Mouse (Mus musculus) natural killer cell, adult 2 months (primary cell): Measurements from ENCODE around the gene Ankzf1.
"Not testable (repeated sequence)": the region's sequence is repeated elsewhere in the genome, so short reads cannot be mapped to it uniquely, and the experiment has no call there.

Source experiments
- DNase-seq, 2 experiments: peaks; one replicate each; pipeline ENCODE4 v3.0.0; 2022; ENCODE audit warnings: low spot score in 2 of 2

Ankzf1 gene

DNA sequence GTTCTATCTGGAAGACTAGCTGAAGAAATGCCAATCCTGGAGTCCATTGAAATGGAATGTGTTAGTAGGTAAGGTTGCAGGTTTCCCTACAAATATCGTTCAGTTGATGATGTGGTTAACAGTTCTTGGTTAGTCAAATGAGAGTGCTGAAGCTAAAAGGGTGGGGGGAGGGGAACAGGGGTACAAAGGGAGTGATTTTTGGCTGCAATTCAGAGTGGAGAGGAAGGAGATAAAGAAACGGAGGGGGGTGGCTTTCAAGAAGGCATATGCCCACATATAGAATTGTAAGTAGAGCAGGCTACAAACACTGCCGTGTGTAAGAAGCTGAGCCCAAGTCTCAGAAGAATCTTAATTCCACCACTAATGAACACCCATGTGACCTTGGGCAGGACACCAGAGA lies 33.5 kb downstream of the Ankzf1 start:
- no peak for DNase-seq

DNA sequence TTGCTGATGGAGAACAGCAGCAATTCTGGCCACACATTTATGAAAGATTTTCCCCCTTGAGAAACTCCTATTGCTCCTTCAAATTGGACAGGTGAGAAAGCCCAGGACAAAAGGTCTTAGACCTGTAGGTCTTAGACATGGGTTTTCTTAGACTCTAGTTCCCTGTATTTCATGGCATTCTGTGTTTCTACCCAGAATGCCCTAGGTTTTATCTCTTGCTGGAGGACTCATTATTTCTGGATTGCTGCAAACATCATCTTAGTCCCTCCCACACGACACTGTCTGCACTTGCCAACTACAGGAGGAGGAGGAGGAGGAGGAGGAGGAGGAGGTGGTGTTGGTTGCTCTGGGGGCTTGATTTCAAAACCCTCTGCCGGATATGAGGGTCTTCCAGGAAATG lies 34.2 kb downstream of the Ankzf1 start:
- DNase-seq, result no peak

DNA sequence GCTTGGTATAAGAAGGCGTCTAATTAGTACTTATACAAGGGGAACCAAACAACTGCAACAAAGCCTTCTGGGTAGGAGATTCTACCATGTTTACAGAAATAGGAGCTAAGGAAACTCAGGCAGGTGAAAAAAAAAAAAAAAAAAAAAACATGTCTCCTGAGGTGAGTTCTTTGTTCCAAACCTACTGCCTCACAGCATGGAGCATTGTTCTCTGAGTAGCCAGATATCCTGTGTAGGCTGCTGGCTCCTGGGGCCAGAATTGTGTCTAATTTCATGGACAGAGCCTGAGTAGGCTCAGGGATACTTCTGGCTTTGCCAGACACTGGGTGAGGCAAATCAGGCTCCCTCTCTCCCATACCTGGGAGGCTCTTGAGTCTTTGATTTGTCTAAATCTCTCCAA lies 35.7 kb downstream of the Ankzf1 start:
- DNase-seq, result no peak

GRCm38 (mm10) chr1:75229158-75229557 lies 37.2 kb downstream of the Ankzf1 start:
- no peak for DNase-seq

DNA sequence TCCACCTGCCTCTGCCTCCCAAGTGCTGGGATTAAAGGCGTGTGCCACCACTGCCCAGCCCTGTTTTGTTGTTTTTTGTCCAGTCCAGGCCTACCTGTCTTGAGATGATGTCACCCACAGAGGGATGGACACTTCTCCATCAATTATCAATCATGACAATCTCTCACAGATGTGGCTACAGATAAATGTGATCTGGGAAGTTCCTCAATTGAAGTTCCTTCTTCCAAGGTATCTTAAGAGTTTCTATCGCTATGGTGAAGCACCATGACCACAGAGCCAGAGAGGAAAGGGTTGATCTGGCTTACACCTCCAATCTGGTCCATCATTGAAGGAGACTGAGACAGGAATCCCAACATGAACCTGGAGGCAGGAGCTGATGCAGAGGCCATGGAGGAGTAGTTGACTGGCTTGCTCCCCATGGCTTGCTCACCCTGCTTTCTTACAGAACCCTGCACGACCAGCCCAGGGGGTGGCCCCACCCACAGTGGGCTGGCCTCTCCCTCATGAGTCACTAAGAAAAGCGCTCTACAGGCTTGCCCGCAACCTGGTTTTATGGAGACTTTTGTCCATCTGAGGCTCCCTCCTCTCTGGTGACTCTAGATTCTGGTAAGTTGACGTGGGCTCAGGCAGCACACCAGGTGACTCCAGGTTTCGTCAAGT lies 38.5 kb downstream of the Ankzf1 start:
- DNase-seq, result no peak

DNA sequence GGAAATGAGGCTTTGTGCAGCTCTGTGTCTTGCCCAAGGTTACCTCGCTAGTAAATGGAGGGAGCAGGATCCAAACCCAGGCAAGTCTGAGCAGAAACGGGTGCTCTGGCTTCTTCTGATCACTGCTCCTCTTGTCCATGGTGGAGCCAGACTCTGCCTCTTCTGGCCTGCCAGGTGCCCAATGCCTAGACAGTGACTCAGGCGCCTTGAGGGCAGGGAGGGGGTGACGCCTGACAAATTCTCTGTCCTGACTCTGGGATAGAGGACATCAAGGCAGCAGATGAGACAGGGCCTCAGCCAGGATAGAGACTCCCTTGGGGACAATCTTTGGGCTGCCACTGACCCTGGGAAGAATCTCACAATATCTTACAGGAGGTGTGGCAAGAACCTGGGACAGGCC lies 39.3 kb downstream of the Ankzf1 start:
- no peak for DNase-seq

DNA sequence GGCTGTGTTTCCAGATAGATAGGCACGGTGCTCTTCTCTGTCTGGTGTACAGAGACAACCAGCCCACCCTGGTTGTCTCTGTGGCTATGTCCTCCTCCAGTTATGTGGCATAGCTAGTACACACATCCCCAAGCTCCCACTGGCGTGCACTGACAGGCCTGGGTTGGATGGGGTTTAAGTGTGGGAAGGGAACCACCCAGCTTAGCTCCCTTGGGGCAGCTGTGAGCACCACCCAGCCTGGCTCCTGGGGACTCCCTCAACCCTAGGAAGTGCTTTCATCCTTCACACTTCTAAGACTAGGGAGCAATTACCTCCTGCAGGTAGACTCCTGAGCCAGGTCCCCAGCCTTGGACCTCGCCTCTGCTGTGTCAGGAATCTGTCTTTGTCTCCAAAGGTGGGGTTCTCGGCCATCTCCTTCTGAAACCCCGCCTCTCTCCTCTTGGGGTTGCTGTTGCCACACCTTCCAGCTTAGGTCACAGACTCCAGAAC lies 39.8 kb downstream of the Ankzf1 start, which contains the start of gene A630095N17Rik:
Gene A630095N17Rik (minus strand): TSS at position 439 of the 489 bp plus-strand sequence.
- no peak for DNase-seq

- not testable (repeated sequence) for DNase-seq
Observed at GRCm38 (mm10) chr1:75232489-75232888, 40.5 kb downstream of the Ankzf1 start.

GRCm38 (mm10) chr1:75234606-75235005 lies 42.7 kb downstream of the Ankzf1 start:
- DNase-seq, result peak; percentile 75 to 79

DNA sequence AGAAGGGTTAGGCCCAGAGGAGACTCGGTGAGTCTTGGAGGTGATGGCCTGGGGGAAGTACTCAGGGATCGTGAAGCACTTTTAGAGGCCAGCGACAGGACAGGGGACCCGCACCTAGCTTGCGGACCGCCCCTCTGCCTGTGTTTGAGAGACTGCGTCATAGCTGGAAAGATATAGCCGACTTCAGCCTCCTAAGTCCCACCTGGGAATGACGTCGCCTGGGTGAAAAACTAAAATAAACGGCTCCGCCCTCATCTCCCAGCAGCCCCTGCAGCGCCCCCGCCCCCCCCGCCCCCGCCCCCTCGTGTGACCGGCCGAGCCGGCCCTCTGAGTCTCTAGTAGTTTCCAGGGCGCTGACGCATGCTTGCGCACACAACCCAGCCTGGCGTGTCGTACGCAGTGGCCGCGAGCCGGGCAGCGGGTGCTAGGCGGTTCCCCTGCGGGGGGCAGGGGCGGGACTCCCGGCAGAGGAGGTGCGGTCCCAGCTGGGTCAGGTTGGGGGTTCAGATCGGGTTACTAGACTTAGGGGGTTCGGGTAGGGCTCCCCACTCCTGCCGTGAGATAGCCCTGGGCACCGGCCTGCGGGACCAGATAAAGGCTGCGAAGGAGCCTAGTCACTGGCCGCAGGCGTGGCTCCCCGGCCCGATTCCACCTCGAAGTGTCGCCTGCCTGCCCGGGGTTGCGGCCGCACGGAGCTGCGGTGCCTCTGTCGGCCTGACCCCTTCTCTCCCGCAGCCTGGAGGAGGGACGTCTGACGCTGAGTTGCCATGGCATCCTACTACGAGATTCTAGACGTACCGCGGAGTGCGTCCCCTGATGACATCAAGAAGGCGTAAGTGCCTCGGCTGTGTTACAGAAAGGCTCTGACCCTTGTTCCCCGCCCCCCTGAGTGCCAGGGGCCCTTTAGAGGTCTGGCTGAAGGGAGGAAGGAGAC lies 44.4 kb downstream of the Ankzf1 start, which contains the start of gene Dnajb2:
Gene Dnajb2 (plus strand): TSS at position 290 of the 934 bp plus-strand sequence.
- peak; percentile 91 to 92 for DNase-seq

DNA sequence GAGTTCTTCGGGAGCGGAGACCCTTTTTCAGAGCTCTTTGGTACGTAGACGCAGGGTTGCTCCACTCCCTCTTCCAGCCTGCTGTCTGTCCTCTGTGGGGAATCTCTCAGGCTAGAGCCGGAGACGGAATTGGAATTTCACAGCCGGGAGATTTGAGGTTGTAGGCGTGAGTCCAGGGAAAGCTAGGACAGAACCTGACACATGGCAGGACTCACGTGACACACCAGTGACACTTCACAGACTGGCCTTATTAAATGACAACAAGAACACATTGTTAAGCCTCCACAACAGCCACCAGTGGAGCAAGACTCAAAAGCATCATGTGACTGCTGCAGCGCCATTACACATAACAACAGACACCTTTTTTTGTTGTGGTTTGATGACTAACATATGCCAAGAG lies 47.6 kb downstream of the Ankzf1 start:
- DNase-seq, result no peak

DNA sequence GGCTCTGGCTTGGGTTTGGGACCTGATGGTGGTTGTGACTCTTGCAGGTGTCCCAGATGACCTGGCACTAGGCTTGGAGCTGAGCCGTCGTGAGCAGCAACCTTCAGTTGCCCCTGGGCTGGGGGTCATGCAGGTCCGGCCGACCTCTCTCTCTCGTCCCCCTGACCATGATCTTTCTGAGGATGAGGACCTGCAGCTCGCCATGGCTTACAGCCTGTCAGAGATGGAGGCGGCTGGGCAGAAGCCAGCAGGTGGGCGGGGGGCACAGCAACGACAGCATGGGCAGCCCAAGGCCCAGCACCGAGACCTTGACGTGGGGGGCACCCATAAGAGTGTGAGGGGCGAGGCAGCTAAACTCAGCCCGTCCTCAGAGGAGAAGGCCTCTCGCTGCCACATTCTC lies 51.5 kb downstream of the Ankzf1 start:
- DNase-seq, result no peak

- DNase-seq, result no peak
Observed at GRCm38 (mm10) chr1:75244175-75244826, 52.4 kb downstream of the Ankzf1 start.

DNA sequence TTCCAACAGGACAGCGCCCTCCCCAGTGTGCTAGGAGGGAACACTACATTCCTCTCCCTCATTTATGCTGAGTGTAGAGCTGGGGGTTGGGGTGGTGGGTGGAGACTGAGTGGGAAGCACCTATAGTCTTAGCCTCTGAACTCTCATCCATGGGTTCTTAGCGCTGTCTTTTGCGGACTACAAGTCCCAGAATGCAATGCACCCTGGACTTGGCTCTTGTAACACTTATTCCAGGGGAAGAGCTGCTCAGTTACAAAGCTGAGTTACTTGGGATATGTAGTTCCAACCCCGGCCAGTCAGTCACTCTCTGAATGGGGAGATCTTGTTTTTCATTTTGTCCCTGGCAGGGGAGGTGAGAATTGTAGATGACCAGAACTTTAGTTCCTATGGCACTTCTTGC lies 52.9 kb downstream of the Ankzf1 start:
- no peak for DNase-seq

DNA sequence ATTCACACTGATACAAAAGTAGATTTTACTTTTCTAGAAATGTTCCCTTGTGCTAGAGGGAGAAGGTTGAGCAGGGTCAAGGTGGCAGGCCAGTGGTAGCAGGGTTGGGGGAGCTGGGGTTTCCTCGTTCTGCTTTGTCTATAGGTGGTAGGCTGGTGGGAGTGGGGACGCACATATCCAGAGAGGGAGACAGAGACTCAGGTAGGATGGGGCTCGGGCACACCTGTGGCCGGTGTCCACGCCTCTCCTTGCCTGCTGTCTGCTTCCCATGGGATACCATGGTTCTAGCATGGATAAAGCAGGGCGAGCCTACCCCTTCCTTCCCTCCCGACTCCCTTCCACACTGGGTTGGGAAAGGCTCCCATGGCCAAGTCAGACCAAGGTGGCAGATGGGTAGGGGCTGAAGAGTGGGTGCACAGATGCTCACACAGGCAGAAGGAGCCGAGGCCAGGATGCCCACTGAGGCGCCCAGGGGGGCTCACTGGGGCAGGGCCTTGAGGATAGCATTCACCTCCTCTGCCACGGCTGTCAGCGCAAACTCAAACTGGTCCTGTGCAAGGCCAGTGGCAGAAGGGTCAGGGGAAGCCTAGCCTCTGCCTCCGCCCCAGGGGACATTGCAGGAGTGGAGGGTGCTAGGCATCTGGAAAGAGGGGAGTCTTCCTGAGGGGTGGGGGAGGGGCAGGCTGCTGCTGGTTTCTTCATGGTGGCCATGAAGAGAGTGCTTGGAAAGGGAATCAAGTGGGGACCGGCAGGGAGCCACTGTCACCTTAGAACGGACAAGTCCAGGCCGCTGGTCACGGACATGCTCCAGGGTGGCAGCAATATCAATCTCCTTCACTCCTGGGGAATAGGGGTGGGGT lies 55.4 kb downstream of the Ankzf1 start:
- no peak for DNase-seq

DNA sequence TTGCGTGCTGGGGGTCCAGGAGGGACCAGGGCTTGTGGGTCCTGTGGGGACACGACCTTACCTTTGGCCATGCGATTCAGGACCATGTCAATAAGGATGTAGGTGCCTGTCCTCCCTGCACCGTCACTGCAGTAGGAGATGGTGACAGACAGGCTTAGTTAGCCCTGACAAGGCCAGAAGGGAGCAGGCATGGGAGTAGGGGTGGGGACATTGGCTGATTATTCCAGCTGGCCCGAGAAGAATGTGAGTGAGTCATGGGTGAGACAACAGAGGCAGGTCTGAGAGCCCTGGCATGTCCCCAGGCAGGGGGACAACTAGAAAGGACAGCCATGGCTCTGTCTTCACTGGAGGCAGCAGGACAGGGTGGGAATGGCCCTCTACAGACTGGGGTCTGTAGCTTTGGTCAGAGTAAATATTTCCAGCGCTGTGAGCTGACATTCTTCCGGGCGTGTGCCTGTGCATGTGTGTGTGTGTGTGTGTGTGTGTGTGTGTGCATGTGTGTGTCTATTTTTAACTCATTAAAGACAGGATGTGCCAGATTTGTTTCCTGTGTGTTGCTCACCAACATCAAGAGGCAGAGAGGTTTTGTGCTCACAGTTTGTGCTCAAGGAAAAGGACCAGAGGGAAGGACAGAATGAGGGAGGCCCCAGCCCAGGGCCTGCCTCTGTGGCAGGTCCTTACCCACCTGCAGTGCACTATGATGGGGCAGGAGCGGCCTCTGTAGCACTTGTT lies 56.3 kb downstream of the Ankzf1 start:
- DNase-seq, result no peak
